Mouse (Mus musculus) CH12.LX (cell line): ENCODE data around the gene Serpina6. TPM values are rescaled to one million over a fixed set of nuclear protein-coding genes. Genes with fewer than 3 reads are reported as not detected.

Experiments used
- DNase-seq: peaks from one replicate; pipeline ENCODE4 v3.0.0-alpha.2; 2013; ENCODE audit errors: extremely low read depth
- H3K27ac ChIP-seq: 2 replicates; pipeline ENCODE4 v1.5.1; 2012; ENCODE audit warnings: low read depth, mild to moderate bottlenecking, control low read depth, moderate library complexity; ENCODE audit not compliant: insufficient read depth
- H3K27me3 ChIP-seq: replicated peaks from 2 replicates; pipeline ENCODE3; 2012; ENCODE audit warnings: inconsistent platforms
- H3K36me3 ChIP-seq, 2 experiments: replicated peaks in 1 of 2; 2 replicates each; pipeline versions ENCODE3 to v1.6.1; 2012; ENCODE audit warnings: inconsistent platforms in 1 of 2, low read length in 1 of 2, mild to moderate bottlenecking in 1 of 2, mixed read lengths in 1 of 2, moderate library complexity in 1 of 2; ENCODE audit not compliant: control insufficient read depth in 1 of 2, insufficient read depth in 1 of 2
- H3K4me1 ChIP-seq, 2 experiments: 2 replicates each; pipeline ENCODE4 v1.6.1; 2012; ENCODE audit warnings: inconsistent platforms in 1 of 2, moderate library complexity in 1 of 2; ENCODE audit not compliant: insufficient read depth in 2 of 2, control insufficient read depth in 1 of 2
- H3K4me2 ChIP-seq: 2 replicates; pipeline ENCODE4 v1.6.1; 2012; ENCODE audit warnings: low read depth, mild to moderate bottlenecking, control low read depth; ENCODE audit not compliant: poor library complexity, insufficient read depth, severe bottlenecking
- H3K4me3 ChIP-seq, 3 experiments: fragments of 150-350 bp in 1 of 3; sonication (generic) in 1 of 3; replicated peaks in 1 of 3; 2 replicates each; pipeline versions ENCODE3 to v1.5.1; 2011 to 2012; ENCODE audit warnings: low read depth in 2 of 3, low read length in 2 of 3, mild to moderate bottlenecking in 2 of 3, moderate library complexity in 2 of 3, control low read depth in 1 of 3, improper control_type of control experiment in 1 of 3, inconsistent platforms in 1 of 3, mixed read lengths in 1 of 3; ENCODE audit not compliant: poor library complexity in 1 of 3
- H3K79me2 ChIP-seq: replicated peaks from 2 replicates; pipeline ENCODE4 v1.6.1; 2012; ENCODE audit warnings: mild to moderate bottlenecking, moderate library complexity; ENCODE audit not compliant: control insufficient read depth, poor library complexity, insufficient read depth, severe bottlenecking; ENCODE audit errors: extremely low read depth
- H3K9ac ChIP-seq: 2 replicates; pipeline ENCODE4 v1.6.1; 2012; ENCODE audit warnings: low read depth, mild to moderate bottlenecking, control low read depth, moderate library complexity; ENCODE audit not compliant: insufficient read depth
- H3K9me3 ChIP-seq: replicated peaks from 2 replicates; pipeline ENCODE3; 2012; ENCODE audit warnings: low read length, inconsistent platforms, mixed read lengths
- CHD2 ChIP-seq: IDR thresholded peaks from 2 replicates; pipeline ENCODE4 v1.6.1; 2011; ENCODE audit warnings: low read length, improper control_type of control experiment
- ELF1 ChIP-seq: IDR thresholded peaks from 2 replicates; pipeline ENCODE4 v1.6.1; 2014; ENCODE audit warnings: low read depth, mild to moderate bottlenecking, inconsistent platforms, low read length, improper control_type of control experiment
- EP300 ChIP-seq: IDR thresholded peaks from 2 replicates; pipeline ENCODE4 v1.6.1; 2011; ENCODE audit warnings: low read length, improper control_type of control experiment
- ETS1 ChIP-seq: conservative IDR thresholded peaks from 2 replicates; pipeline ENCODE4 v1.6.1; 2012; ENCODE audit warnings: low read depth, mild to moderate bottlenecking, inconsistent platforms, low read length, improper control_type of control experiment, moderate library complexity
- IRF4 ChIP-seq: IDR thresholded peaks from 2 replicates; pipeline ENCODE4 v1.6.1; 2014; ENCODE audit warnings: low read depth, mild to moderate bottlenecking, inconsistent platforms, low read length, improper control_type of control experiment
- JUN ChIP-seq: IDR thresholded peaks from 2 replicates; pipeline ENCODE4 v1.6.1; 2011; ENCODE audit warnings: low read depth, mild to moderate bottlenecking, low read length, improper control_type of control experiment, moderate library complexity; ENCODE audit not compliant: insufficient read depth
- JUND ChIP-seq: conservative IDR thresholded peaks from 2 replicates; pipeline ENCODE4 v1.6.1; 2011; ENCODE audit warnings: low read depth, low read length, improper control_type of control experiment
- KAT2A ChIP-seq: IDR thresholded peaks from 2 replicates; pipeline ENCODE4 v1.6.1; 2012; ENCODE audit warnings: low read length, improper control_type of control experiment, inconsistent platforms; ENCODE audit not compliant: insufficient replicate concordance
- MAX ChIP-seq: IDR thresholded peaks from 2 replicates; pipeline ENCODE4 v1.6.1; 2011; ENCODE audit warnings: low read length, improper control_type of control experiment
- MAZ ChIP-seq: IDR thresholded peaks from 2 replicates; pipeline ENCODE4 v1.6.1; 2012; ENCODE audit warnings: low read depth, mild to moderate bottlenecking, inconsistent platforms, low read length, improper control_type of control experiment, moderate library complexity
- MEF2A ChIP-seq: IDR thresholded peaks from 2 replicates; pipeline ENCODE4 v1.6.1; 2014; ENCODE audit warnings: low read depth, mild to moderate bottlenecking, inconsistent platforms, low read length, improper control_type of control experiment, borderline replicate concordance
- MYC ChIP-seq: IDR thresholded peaks from 2 replicates; pipeline ENCODE4 v1.6.1; 2011; ENCODE audit warnings: low read depth, mild to moderate bottlenecking, improper control_type of control experiment, low read length
- NELFE ChIP-seq: IDR thresholded peaks from 2 replicates; pipeline ENCODE4 v1.6.1; 2011; ENCODE audit warnings: low read depth, low read length, improper control_type of control experiment
- PAX5 ChIP-seq: IDR thresholded peaks from 2 replicates; pipeline ENCODE4 v1.6.1; 2012; ENCODE audit warnings: low read length, inconsistent platforms, mixed read lengths
- POLR2AphosphoS2 ChIP-seq: IDR thresholded peaks from 2 replicates; pipeline ENCODE4 v1.6.1; 2011; ENCODE audit warnings: low read depth, low read length, improper control_type of control experiment
- SIN3A ChIP-seq: IDR thresholded peaks from 2 replicates; pipeline ENCODE4 v1.6.1; 2012; ENCODE audit warnings: low read length, improper control_type of control experiment, inconsistent platforms
- SMC3 ChIP-seq: IDR thresholded peaks from 2 replicates; pipeline ENCODE4 v1.6.1; 2011; ENCODE audit warnings: low read depth, low read length, improper control_type of control experiment
- TBP ChIP-seq: conservative IDR thresholded peaks from 2 replicates; pipeline ENCODE4 v1.6.1; 2011; ENCODE audit warnings: low read depth, low read length, improper control_type of control experiment
- TCF12 ChIP-seq: IDR thresholded peaks from 2 replicates; pipeline ENCODE4 v1.6.1; 2014; ENCODE audit warnings: low read depth, mild to moderate bottlenecking, inconsistent platforms, low read length, improper control_type of control experiment
- USF2 ChIP-seq: conservative IDR thresholded peaks from 2 replicates; pipeline ENCODE4 v1.6.1; 2011; ENCODE audit warnings: low read depth, low read length, improper control_type of control experiment
- ZMIZ1 ChIP-seq: IDR thresholded peaks from 2 replicates; pipeline ENCODE4 v1.6.1; 2012; ENCODE audit warnings: low read depth, mild to moderate bottlenecking, inconsistent platforms, low read length, improper control_type of control experiment
- dilution Hi-C: fragments of 300-500 bp; cut with MboI; formaldehyde crosslinking; loops from 2 replicates; pipeline ENCODE4 v1.14.3; 2020; ENCODE audit warnings: low sequenced_read_pairs; ENCODE audit not compliant: extremely low pct_unique_long_range_greater_than_20kb, extremely low pct_ligation_motif_present
- in situ Hi-C: fragments of 300-500 bp; cut with MboI; formaldehyde crosslinking; loops from 3 replicates; pipeline ENCODE4 v1.14.3; 2019; ENCODE audit warnings: low sequenced_read_pairs, low pct_ligation_motif_present, low pct_unique_long_range_greater_than_20kb, mixed read lengths
- polyA plus RNA-seq: library from polyadenylated mRNA; unstranded; fragments of >175 nt; gene quantifications from 2 replicates; pipeline ENCODE4 v1.2.1, GENCODE M21; 2012; ENCODE audit warnings: low read depth; ENCODE audit not compliant: insufficient read length
- total RNA-seq, 2 experiments: library from RNA; depleted of rRNA; stranded (reverse); fragments of 300-350 nt in 1 of 2; fragments of >200 nt in 1 of 2; gene quantifications; 2 replicates each; pipeline ENCODE4 v1.2.3; 2012 to 2014

Gene Serpina6
- total and polyA plus RNA-seq, 3 experiments = not detected

- no peaks in the 10 kb centered on the region for H3K79me2 ChIP-seq
- no peak overlapping the region for H3K27ac ChIP-seq
- H3K4me1 ChIP-seq = no peaks in the 10 kb centered on the region
- no peak overlapping the region for H3K9ac ChIP-seq
- H3K4me2 ChIP-seq = no peak overlapping the region
- no peak for DNase-seq
- dilution Hi-C loops = no loop called here
- H3K36me3 ChIP-seq = no peaks in the 10 kb centered on the region
- H3K27me3 ChIP-seq = peaks cover 93% of the 10 kb centered on the region
- H3K9me3 ChIP-seq = no peaks in the 10 kb centered on the region
- in situ Hi-C loops = no loop called here
- H3K4me3 ChIP-seq = no peak overlapping the region
- TF ChIP-seq ZMIZ1 (no peak), CHD2 (no peak), POLR2AphosphoS2 (no peak), NELFE (no peak)
Observed at GRCm38 (mm10) chr12:103671483-103671882, 14.5 kb upstream of the Serpina6 start.

DNA sequence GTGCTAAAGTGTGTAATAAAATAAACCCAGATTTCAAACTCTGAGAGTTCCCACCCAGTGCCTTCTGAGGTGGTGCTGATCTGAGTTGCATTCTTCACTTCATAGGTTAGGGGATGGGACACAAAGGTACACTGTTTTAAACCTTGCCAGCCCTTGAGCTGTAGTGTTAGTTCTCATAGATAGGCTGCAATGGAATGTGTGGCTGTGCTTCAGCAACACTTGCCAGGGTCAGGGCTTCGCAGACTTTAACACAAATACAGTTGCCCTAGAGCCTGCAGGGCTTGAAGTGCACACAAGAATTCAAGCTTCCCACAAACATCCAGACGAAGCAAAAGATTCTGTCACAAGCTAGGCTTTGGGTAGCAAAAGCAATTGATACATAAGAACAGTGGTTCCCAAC, 14.0 kb upstream of the Serpina6 start:
- no peak overlapping the region for H3K9ac ChIP-seq
- no peak for TF ChIP-seq MYC
- no peak for TF ChIP-seq JUND
- no peak for TF ChIP-seq JUN
- no peak for TF ChIP-seq MAZ
- TF ChIP-seq POLR2AphosphoS2 = no peak
- no peak for TF ChIP-seq CHD2
- TF ChIP-seq MAX = no peak
- no peak for TF ChIP-seq ETS1
- no peak for TF ChIP-seq TCF12
- TF ChIP-seq TBP = no peak
- no peak for TF ChIP-seq ELF1
- TF ChIP-seq USF2 = no peak
- no peak for TF ChIP-seq EP300
- TF ChIP-seq KAT2A = no peak
- no peak for TF ChIP-seq SIN3A
- no peak for TF ChIP-seq MEF2A
- no peak for TF ChIP-seq IRF4
- TF ChIP-seq SMC3 = no peak
- TF ChIP-seq PAX5 = no peak
- TF ChIP-seq, all 38 proteins: peak for 0
- in situ Hi-C loops = no loop called here
- no peaks in the 10 kb centered on the region for H3K79me2 ChIP-seq
- dilution Hi-C loops = no loop called here
- H3K27me3 ChIP-seq = peaks cover 91% of the 10 kb centered on the region
- no peaks in the 10 kb centered on the region for H3K36me3 ChIP-seq
- no peak overlapping the region for H3K4me2 ChIP-seq
- H3K27ac ChIP-seq = no peak overlapping the region
- H3K4me3 ChIP-seq = no peak overlapping the region
- H3K4me1 ChIP-seq = no peaks in the 10 kb centered on the region
- DNase-seq = no peak
- H3K9me3 ChIP-seq = peaks cover 4% of the 10 kb centered on the region
